ENCODE assay signal across 8 mouse cellular contexts in the genomic region with DNA sequence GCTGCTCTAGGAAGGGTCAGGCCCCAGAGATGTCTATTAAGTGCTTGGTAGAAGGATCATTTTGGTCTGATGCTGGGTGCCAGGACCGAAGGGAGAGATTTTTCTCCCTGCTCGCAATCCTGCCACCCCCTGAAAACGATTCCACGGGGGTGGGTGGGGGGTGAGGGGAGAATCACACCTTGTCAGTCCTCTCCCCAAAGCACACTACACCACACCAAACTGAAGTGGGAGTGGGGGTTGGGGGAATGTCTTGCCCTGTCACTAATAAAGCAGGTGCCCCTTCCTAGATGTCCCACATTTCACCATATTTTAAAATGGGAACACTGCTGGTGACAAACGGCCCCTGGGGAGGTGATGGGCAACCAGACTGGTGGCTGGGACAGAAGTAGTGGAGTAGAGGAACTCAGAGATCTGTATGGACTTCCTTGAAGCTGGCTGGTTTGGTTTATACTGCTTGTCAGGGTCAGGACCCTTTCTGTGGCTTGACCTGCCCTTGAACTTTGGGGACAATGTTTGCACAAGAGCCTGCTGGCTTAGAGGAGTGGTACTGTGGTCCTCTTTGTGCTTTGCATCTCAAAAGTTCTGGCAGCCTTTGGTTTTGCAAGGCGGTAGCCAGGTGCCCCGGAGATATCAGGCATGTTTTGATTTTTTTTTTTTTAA.
A peak's percentile ranks its signal among the peaks of the same experiment; 100 is the strongest.
DNase-seq lines count a peak whose midpoint lies in the region; ATAC-seq and TF ChIP-seq lines count a peak whose summit lies in the region.

No protein-coding gene starts in this region.

- peak overlapping the region; percentile 91 for H3K27ac ChIP-seq in CH12.LX (ENCODE audit: insufficient read depth, low read depth)
- H3K27ac ChIP-seq in embryonic facial prominence, embryonic 13.5 days = no peak overlapping the region
- H3K27ac ChIP-seq in limb, embryonic 11.5 days (replicated peaks; ENCODE audit: low read depth, low read length) = no peak overlapping the region
- H3K27ac ChIP-seq in midbrain, postnatal 0 days (ENCODE audit: low read depth, low read length) = peak overlapping the region; percentile 70

- no peaks in the 10 kb centered on the region for H3K9me3 ChIP-seq in CH12.LX (replicated peaks; ENCODE audit: low read length)
- H3K9me3 ChIP-seq in embryonic facial prominence, embryonic 13.5 days = no peaks in the 10 kb centered on the region
- H3K9me3 ChIP-seq in limb, embryonic 11.5 days (ENCODE audit: control insufficient read depth, low read length) = no peaks in the 10 kb centered on the region
- no peaks in the 10 kb centered on the region for H3K9me3 ChIP-seq in midbrain, postnatal 0 days (ENCODE audit: low read length)

- H3K9ac ChIP-seq in CH12.LX (ENCODE audit: insufficient read depth, low read depth) = peak overlapping the region; percentile 63; the same call in 1 of the 2 replicates
- H3K9ac ChIP-seq in embryonic facial prominence, embryonic 13.5 days = peak overlapping the region; percentile 66
- H3K9ac ChIP-seq in limb, embryonic 11.5 days (ENCODE audit: low read length) = no peak overlapping the region
- H3K9ac ChIP-seq in midbrain, postnatal 0 days (replicated peaks; ENCODE audit: low read length, poor library complexity, severe bottlenecking) = peak overlapping the region; percentile 60

- in situ Hi-C loops in CH12.LX (cut with MboI; ENCODE audit: low pct_ligation_motif_present, low pct_unique_long_range_greater_than_20kb, low sequenced_read_pairs) = no loop called here

- H3K27me3 ChIP-seq in CH12.LX (replicated peaks) = no peaks in the 10 kb centered on the region
- H3K27me3 ChIP-seq in embryonic facial prominence, embryonic 13.5 days = peaks cover 58% of the 10 kb centered on the region
- peaks cover 26% of the 10 kb centered on the region for H3K27me3 ChIP-seq in limb, embryonic 11.5 days (ENCODE audit: control insufficient read depth, insufficient read depth, low read length)
- H3K27me3 ChIP-seq in midbrain, postnatal 0 days (ENCODE audit: insufficient read depth, low read length) = no peaks in the 10 kb centered on the region

- no peak for DNase-seq in frontal cortex, postnatal 10 days (ENCODE audit: low spot score in 2 of 2)
- DNase-seq in CH12.LX (ENCODE audit: extremely low read depth) = peak; percentile 42
- DNase-seq in limb, embryonic 11.5 days (ENCODE audit: low spot score) = peak; percentile 20
- DNase-seq in midbrain, postnatal 0 days (ENCODE audit: low spot score) = no peak
- DNase-seq in left cerebral cortex, postnatal 4 days = no peak
- no peak for DNase-seq in yolk sac, embryonic 10.5 days (ENCODE audit: low spot score)

- dilution Hi-C loops in CH12.LX (cut with MboI; ENCODE audit: extremely low pct_ligation_motif_present, extremely low pct_unique_long_range_greater_than_20kb, low sequenced_read_pairs) = no loop called here

- peak overlapping the region in 2 of 3 experiments; percentile 28 to 54 for H3K4me3 ChIP-seq in CH12.LX (replicated peaks in 1 of 3; ENCODE audit: low read depth in 2 of 3, low read length in 2 of 3, poor library complexity in 1 of 3)
- peak overlapping the region; percentile 51 for H3K4me3 ChIP-seq in embryonic facial prominence, embryonic 13.5 days
- H3K4me3 ChIP-seq in limb, embryonic 11.5 days (ENCODE audit: low read depth, low read length) = peak overlapping the region; percentile 42
- H3K4me3 ChIP-seq in midbrain, postnatal 0 days (ENCODE audit: low read depth, low read length) = peak overlapping the region; percentile 59

- H3K36me3 ChIP-seq in CH12.LX (replicated peaks in 1 of 2; ENCODE audit: control insufficient read depth in 1 of 2, insufficient read depth in 1 of 2, low read length in 1 of 2) = peaks cover 0 to 2% of the 10 kb centered on the region in 2 experiments
- no peaks in the 10 kb centered on the region for H3K36me3 ChIP-seq in embryonic facial prominence, embryonic 13.5 days
- H3K36me3 ChIP-seq in limb, embryonic 11.5 days (ENCODE audit: control insufficient read depth, insufficient read depth, low read length) = no peaks in the 10 kb centered on the region
- H3K36me3 ChIP-seq in midbrain, postnatal 0 days (ENCODE audit: insufficient read depth, low read length) = no peaks in the 10 kb centered on the region

- peaks cover 5% of the 10 kb centered on the region for H3K79me2 ChIP-seq in CH12.LX (replicated peaks; ENCODE audit: control insufficient read depth, extremely low read depth, insufficient read depth, poor library complexity, severe bottlenecking)

- peak; percentile 8; the same call in 1 of the 2 replicates for ATAC-seq in frontal cortex, adult (ENCODE audit: low TSS enrichment)
- ATAC-seq in embryonic facial prominence, embryonic 13.5 days (ENCODE audit: insufficient number of reproducible peaks, insufficient read depth, low FRiP score, low TSS enrichment, low read depth) = no peak
- no peak for ATAC-seq in limb, embryonic 11.5 days (ENCODE audit: insufficient number of reproducible peaks, low FRiP score, low TSS enrichment, low read depth)
- 0 out of 2 replicates have a peak, but pooled peaks have one; percentile 17 for ATAC-seq in midbrain, postnatal 0 days (ENCODE audit: low FRiP score)

- peaks cover 25 to 65% of the 10 kb centered on the region in 2 experiments for H3K4me1 ChIP-seq in CH12.LX (ENCODE audit: control insufficient read depth in 1 of 2, insufficient read depth in 2 of 2)
- peaks cover 10% of the 10 kb centered on the region for H3K4me1 ChIP-seq in embryonic facial prominence, embryonic 13.5 days
- H3K4me1 ChIP-seq in limb, embryonic 11.5 days (ENCODE audit: control insufficient read depth, insufficient read depth, low read length) = 0 out of 2 replicates have a peak, but pooled peaks cover 3% of the 10 kb centered on the region
- peaks cover 18% of the 10 kb centered on the region for H3K4me1 ChIP-seq in midbrain, postnatal 0 days (ENCODE audit: insufficient read depth, low read length)

- TF ChIP-seq POLR2A in CH12.LX (IDR thresholded peaks at IDR 0.05; ENCODE audit: low read depth, low read length) = peak; percentile 22; the same call in 1 of the 2 replicates

- 13% methylated on average over 7 of the region's 7 CpGs for WGBS in embryonic facial prominence, embryonic 13.5 days
- 13% methylated on average over 7 of the region's 7 CpGs for WGBS in limb, embryonic 11.5 days
- WGBS in midbrain, postnatal 0 days = 12% methylated on average over 7 of the region's 7 CpGs

- intact Hi-C loops in left cerebral cortex, postnatal 4 days (cut with DNase I) = no loop called here

- peak; percentile 21; the same call in 1 of the 2 replicates for TF ChIP-seq EP300 in CH12.LX (IDR thresholded peaks at IDR 0.05; ENCODE audit: low read length)

- TF ChIP-seq RAD21 in CH12.LX (IDR thresholded peaks at IDR 0.05; ENCODE audit: low read depth, low read length) = no peak

- TF ChIP-seq CTCF in CH12.LX (conservative IDR thresholded peaks at IDR 0.05 in 1 of 2, IDR thresholded peaks at IDR 0.05 in 1 of 2; ENCODE audit: low read depth in 2 of 2, low read length in 2 of 2) = no peak
- TF ChIP-seq CTCF in midbrain, postnatal 0 days (IDR thresholded peaks at IDR 0.05) = no peak

- peak overlapping the region; percentile 92 for H3K4me2 ChIP-seq in CH12.LX (ENCODE audit: insufficient read depth, low read depth, poor library complexity, severe bottlenecking)
- peak overlapping the region; percentile 87 for H3K4me2 ChIP-seq in embryonic facial prominence, embryonic 13.5 days
- H3K4me2 ChIP-seq in limb, embryonic 11.5 days (ENCODE audit: low read depth, severe bottlenecking) = peak overlapping the region; percentile 71
- peak overlapping the region; percentile 62 for H3K4me2 ChIP-seq in midbrain, postnatal 0 days (ENCODE audit: low read depth, low read length, poor library complexity, severe bottlenecking)

TF ChIP-seq in CH12.LX, 34 proteins besides CTCF, POLR2A, EP300 and RAD21:
- TF ChIP-seq ELF1 (IDR thresholded peaks at IDR 0.05; ENCODE audit: low read depth, low read length) (peak; percentile 23; the same call in 1 of the 2 replicates), MXI1 (IDR thresholded peaks at IDR 0.05; ENCODE audit: low read depth, low read length) (peak; percentile 50; the same call in 1 of the 2 replicates), TBP (conservative IDR thresholded peaks at IDR 0.05; ENCODE audit: low read depth, low read length) (no peak), RCOR1 (conservative IDR thresholded peaks at IDR 0.05; ENCODE audit: low read depth, low read length) (0 out of 2 replicates have a peak, but pooled peaks have one; percentile 33), ZNF384 (IDR thresholded peaks at IDR 0.05; ENCODE audit: low read depth, low read length) (peak; percentile 88), MAZ (IDR thresholded peaks at IDR 0.05; ENCODE audit: low read depth, low read length) (no peak), KAT2A (IDR thresholded peaks at IDR 0.05; ENCODE audit: insufficient replicate concordance, low read length) (no peak), MEF2A (IDR thresholded peaks at IDR 0.05; ENCODE audit: borderline replicate concordance, low read depth, low read length) (no peak), UBTF (IDR thresholded peaks at IDR 0.05; ENCODE audit: low read depth, low read length) (no peak), ZC3H11A (IDR thresholded peaks at IDR 0.05; ENCODE audit: low read depth, low read length) (no peak), GABPA (IDR thresholded peaks at IDR 0.05; ENCODE audit: insufficient replicate concordance, low read depth, low read length) (no peak), TCF12 (IDR thresholded peaks at IDR 0.05; ENCODE audit: low read depth, low read length) (0 out of 2 replicates have a peak, but pooled peaks have one; percentile 13), BHLHE40 (IDR thresholded peaks at IDR 0.05; ENCODE audit: low read depth, low read length) (no peak; the same call in 1 of the 2 replicates), NELFE (IDR thresholded peaks at IDR 0.05; ENCODE audit: low read depth, low read length) (no peak), PAX5 (IDR thresholded peaks at IDR 0.05; ENCODE audit: low read length) (no peak), USF2 (conservative IDR thresholded peaks at IDR 0.05; ENCODE audit: low read depth, low read length) (no peak), USF1 (IDR thresholded peaks at IDR 0.05; ENCODE audit: low read depth, low read length) (no peak), ZMIZ1 (IDR thresholded peaks at IDR 0.05; ENCODE audit: low read depth, low read length) (no peak)

Comparison
In these comparisons a context has a peak if more than half of its experiments do, and no peak if none do; other contexts are left out.
1. ATAC-seq: peak in frontal cortex, adult (single experiment) and midbrain, postnatal 0 days (single experiment); none in embryonic facial prominence, embryonic 13.5 days (single experiment) and limb, embryonic 11.5 days (single experiment).
2. DNase-seq: peak in CH12.LX (single experiment) and limb, embryonic 11.5 days (single experiment); none in frontal cortex, postnatal 10 days (0 of 2), midbrain, postnatal 0 days (single experiment), left cerebral cortex, postnatal 4 days (single experiment) and yolk sac, embryonic 10.5 days (single experiment).
3. H3K27ac ChIP-seq: peak in CH12.LX (single experiment) and midbrain, postnatal 0 days (single experiment); none in embryonic facial prominence, embryonic 13.5 days (single experiment) and limb, embryonic 11.5 days (single experiment).
4. Peak in every context shown above with its lines, with median percentiles within 50 percentile points of each other: H3K4me2 ChIP-seq and H3K4me3 ChIP-seq.